Mouse (Mus musculus): ENCODE measurements at regions not wholly inside any gene's neighbourhood (a gene's known extent, or its start where the extent isn't known, plus 50 kb on each side); places are given as distances from the start of the nearest gene placed in this dataset.

- TF ChIP-seq MAX (IDR thresholded peaks at IDR 0.05; ENCODE audit: low read depth), result no peak
- no peak for TF ChIP-seq TCF3 (IDR thresholded peaks at IDR 0.05; ENCODE audit: insufficient read length, low read depth)
- TF ChIP-seq MYOD1 (IDR thresholded peaks at IDR 0.05; ENCODE audit: control insufficient read depth in 1 of 3, insufficient read length in 2 of 3, low read depth in 2 of 3), result no peak
- TF ChIP-seq POLR2A (IDR thresholded peaks at IDR 0.05; ENCODE audit: insufficient read length, low read depth), result no peak
- no peak for TF ChIP-seq POLR2AphosphoS2 (IDR thresholded peaks at IDR 0.05; ENCODE audit: insufficient read length, low read depth)
Observed at GRCm38 (mm10) chr9:73380768-73381167, 267.5 kb downstream of the Rsl24d1 start.
